Mouse (Mus musculus): ENCODE data around the gene Grid1. TPM values are rescaled to one million over a fixed set of nuclear protein-coding genes. Genes with fewer than 3 reads are reported as not detected.

The Grid1 gene
- total RNA-seq, 2 experiments from 2014 or later = 48.4 to 51.1 TPM

- DNase-seq (ENCODE audit: low spot score in 2 of 2) = no peak
These were observed 9.9 kb downstream of the Grid1 start for GRCm38 (mm10) chr14:34829831-34830230.

- peak in 1 of 2 experiments; percentile 25 for DNase-seq (ENCODE audit: low spot score in 2 of 2)
These were observed 17.2 kb downstream of the Grid1 start for GRCm38 (mm10) chr14:34837145-34837544.

- DNase-seq (ENCODE audit: low spot score in 2 of 2) = no peak
These were observed 19.1 kb downstream of the Grid1 start for GRCm38 (mm10) chr14:34838999-34839398.

GRCm38 (mm10) chr14:34839898-34840297 lies 20.0 kb downstream of the Grid1 start:
- peak; percentile 57 to 69 for DNase-seq (ENCODE audit: low spot score in 2 of 2)

- no peak for DNase-seq (ENCODE audit: low spot score in 2 of 2)
These were observed 23.7 kb downstream of the Grid1 start for GRCm38 (mm10) chr14:34843579-34843978.

GRCm38 (mm10) chr14:34844166-34844565 lies 24.3 kb downstream of the Grid1 start:
- DNase-seq (ENCODE audit: low spot score in 2 of 2) = no peak

GRCm38 (mm10) chr14:34846799-34847198 lies 26.9 kb downstream of the Grid1 start:
- DNase-seq (ENCODE audit: low spot score in 2 of 2) = no peak

GRCm38 (mm10) chr14:34847625-34848024 lies 27.7 kb downstream of the Grid1 start:
- no peak for DNase-seq (ENCODE audit: low spot score in 2 of 2)

GRCm38 (mm10) chr14:34860891-34861780 lies 41.2 kb downstream of the Grid1 start:
- DNase-seq (ENCODE audit: low spot score in 2 of 2) = no peak

GRCm38 (mm10) chr14:34867266-34867665 lies 47.4 kb downstream of the Grid1 start:
- no peak for DNase-seq (ENCODE audit: low spot score in 2 of 2)

- DNase-seq (ENCODE audit: low spot score in 2 of 2) = no peak
These were observed 48.8 kb downstream of the Grid1 start for GRCm38 (mm10) chr14:34868513-34869260.

GRCm38 (mm10) chr14:34879996-34880395 lies 60.1 kb downstream of the Grid1 start:
- no peak for DNase-seq (ENCODE audit: low spot score in 2 of 2)

- DNase-seq (ENCODE audit: low spot score in 2 of 2) = peak in 1 of 2 experiments; percentile 43
These were observed 60.8 kb downstream of the Grid1 start for GRCm38 (mm10) chr14:34880431-34881421.

GRCm38 (mm10) chr14:34884194-34884593 lies 64.3 kb downstream of the Grid1 start:
- no peak for DNase-seq (ENCODE audit: low spot score in 2 of 2)

GRCm38 (mm10) chr14:34884611-34885010 lies 64.7 kb downstream of the Grid1 start:
- no peak for DNase-seq (ENCODE audit: low spot score in 2 of 2)

GRCm38 (mm10) chr14:34891769-34892532 lies 72.0 kb downstream of the Grid1 start:
- DNase-seq (ENCODE audit: low spot score in 2 of 2) = peak in 1 of 2 experiments; percentile 35

GRCm38 (mm10) chr14:34896253-34896982 lies 76.5 kb downstream of the Grid1 start:
- peak; percentile 70 to 75 for DNase-seq (ENCODE audit: low spot score in 2 of 2)

- no peak for DNase-seq (ENCODE audit: low spot score in 2 of 2)
These were observed 83.9 kb downstream of the Grid1 start for GRCm38 (mm10) chr14:34903854-34904253.

- DNase-seq (ENCODE audit: low spot score in 2 of 2) = no peak
These were observed 85.8 kb downstream of the Grid1 start for GRCm38 (mm10) chr14:34905697-34906096.

Measured in layer of hippocampus, postnatal 10 days (tissue).